Mouse (Mus musculus) embryonic facial prominence, embryonic 15.5 days (tissue): ENCODE data around the gene Irf4. TPM values are rescaled to one million over a fixed set of nuclear protein-coding genes. Genes with fewer than 3 reads are reported as not detected.

Source experiments
- ATAC-seq: fragments of 200-750 bp; cut with Nextera tagmentation; 2 replicates; pipeline ENCODE4 v1.8.0; 2017; ENCODE audit warnings: low read depth, moderate TSS enrichment; ENCODE audit not compliant: insufficient number of reproducible peaks, low FRiP score, low TSS enrichment
- H3K27ac ChIP-seq: fragments of 300-500 bp; sonication (generic); replicated peaks from 2 replicates; pipeline ENCODE4 v1.5.1; 2015; ENCODE audit warnings: mild to moderate bottlenecking, inconsistent platforms
- H3K27me3 ChIP-seq: fragments of 300-500 bp; sonication (generic); 2 replicates; pipeline ENCODE4 v1.6.1; 2015; ENCODE audit warnings: inconsistent platforms
- H3K36me3 ChIP-seq: fragments of 300-500 bp; sonication (generic); 2 replicates; pipeline ENCODE4 v1.6.1; 2015; ENCODE audit warnings: mild to moderate bottlenecking, inconsistent platforms
- H3K4me1 ChIP-seq: fragments of 300-500 bp; sonication (generic); 2 replicates; pipeline ENCODE4 v1.6.1; 2015; ENCODE audit warnings: inconsistent platforms
- H3K4me2 ChIP-seq: fragments of 300-500 bp; sonication (generic); replicated peaks from 2 replicates; pipeline ENCODE4 v1.6.1; 2015; ENCODE audit warnings: mild to moderate bottlenecking, inconsistent platforms
- H3K4me3 ChIP-seq: fragments of 300-500 bp; sonication (generic); replicated peaks from 2 replicates; pipeline ENCODE4 v1.5.1; 2015; ENCODE audit warnings: mild to moderate bottlenecking, inconsistent platforms
- H3K9ac ChIP-seq: fragments of 300-500 bp; sonication (generic); 2 replicates; pipeline ENCODE4 v1.6.1; 2015; ENCODE audit warnings: inconsistent platforms
- H3K9me3 ChIP-seq: fragments of 300-500 bp; sonication (generic); replicated peaks from 2 replicates; pipeline ENCODE4 v1.6.1; 2016; ENCODE audit warnings: inconsistent platforms
- WGBS: fragments of 180-500 bp; shearing (Covaris S2); methylation state at CpG from one replicate; pipeline ENCODE4 v1.1.7; 2015; 5-methylcytosine and 5-hydroxymethylcytosine counted together
- polyA plus RNA-seq: library from polyadenylated mRNA; unstranded; fragments of >200 nt; fragmentation: Nextera tagmentation; extraction: Ambion mirVana; gene quantifications from 2 replicates; pipeline ENCODE4 v1.2.1, GENCODE M21; 2015

Irf4 gene
- polyA plus RNA-seq, 1 experiment from 2014 or later = 0.20 TPM

- no peaks in the 10 kb centered on the region for H3K36me3 ChIP-seq
- H3K4me2 ChIP-seq = no peak overlapping the region
- peaks cover 11% of the 10 kb centered on the region; the same call in 1 of the 2 replicates for H3K4me1 ChIP-seq
- H3K4me3 ChIP-seq = no peak overlapping the region
- H3K27ac ChIP-seq = no peak overlapping the region
- no peaks in the 10 kb centered on the region for H3K27me3 ChIP-seq
- WGBS = 44% methylated on average over 5 of the region's 5 CpGs
- ATAC-seq = no peak
- H3K9me3 ChIP-seq = no peaks in the 10 kb centered on the region
- no peak overlapping the region for H3K9ac ChIP-seq
These were observed 25.8 kb upstream of the Irf4 start for GRCm38 (mm10) chr13:30723258-30723657.

DNA sequence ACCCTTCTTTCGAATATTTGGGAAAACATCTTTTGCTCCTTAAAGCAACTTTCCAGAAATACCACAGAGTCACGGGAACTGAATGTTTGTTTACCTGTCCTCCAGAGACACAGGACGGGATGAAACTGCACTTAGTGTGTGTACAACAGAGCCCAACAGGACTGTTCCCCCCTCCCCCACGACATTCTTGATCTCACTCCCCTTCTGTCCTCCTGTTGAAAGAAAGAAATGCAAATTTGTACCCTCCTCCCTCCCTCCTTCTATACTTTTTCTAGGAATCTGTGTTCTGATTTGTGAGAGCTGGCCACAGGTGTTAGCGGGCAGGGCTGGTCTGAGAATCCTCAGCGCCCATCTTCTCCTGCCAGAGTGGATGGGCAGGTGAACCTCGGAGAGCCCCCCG, 25.2 kb upstream of the Irf4 start:
- ATAC-seq = no peak
- Histone ChIP-seq H3K27me3 (no peaks in the 10 kb centered on the region), H3K36me3 (no peaks in the 10 kb centered on the region), H3K4me1 (peaks cover 11% of the 10 kb centered on the region; the same call in 1 of the 2 replicates), H3K4me2 (no peak overlapping the region), H3K9ac (no peak overlapping the region), H3K9me3 (no peaks in the 10 kb centered on the region), H3K4me3 (no peak overlapping the region), H3K27ac (no peak overlapping the region)
- WGBS = 60% methylated on average over 8 of the region's 8 CpGs

- ATAC-seq = no peak
- WGBS = 25% methylated on average over 7 of the region's 7 CpGs
- no peak overlapping the region for H3K4me3 ChIP-seq
- no peak overlapping the region for H3K27ac ChIP-seq
- no peak overlapping the region for H3K4me2 ChIP-seq
- H3K9ac ChIP-seq = no peak overlapping the region
- H3K27me3 ChIP-seq = no peaks in the 10 kb centered on the region
- H3K4me1 ChIP-seq = peaks cover 11% of the 10 kb centered on the region; the same call in 1 of the 2 replicates
- H3K9me3 ChIP-seq = no peaks in the 10 kb centered on the region
- no peaks in the 10 kb centered on the region for H3K36me3 ChIP-seq
These were observed 24.2 kb upstream of the Irf4 start for GRCm38 (mm10) chr13:30724691-30725271.

GRCm38 (mm10) chr13:30726879-30727278, 22.1 kb upstream of the Irf4 start:
- ATAC-seq = no peak

DNA sequence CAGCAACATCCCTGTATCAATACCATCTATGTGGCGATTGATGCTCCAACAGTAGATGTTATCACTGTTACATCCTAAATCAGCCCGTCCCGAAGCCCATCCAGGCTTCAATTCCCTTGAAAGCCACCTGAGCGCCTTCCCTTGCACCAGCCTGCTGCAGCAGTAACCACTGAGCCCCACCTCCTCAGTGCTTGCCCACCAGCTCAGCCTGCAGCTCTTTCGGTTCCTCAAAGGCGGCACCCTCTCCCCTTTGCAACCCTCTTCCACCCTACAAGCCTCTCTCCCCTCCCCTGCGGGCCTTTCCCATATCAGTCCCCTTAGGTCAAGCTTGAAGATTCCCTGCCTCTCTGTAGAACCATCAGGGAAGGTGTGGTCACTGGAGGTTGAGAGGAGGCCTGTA, 20.9 kb upstream of the Irf4 start:
- ATAC-seq = no peak
- Histone ChIP-seq H3K36me3 (no peaks in the 10 kb centered on the region), H3K9ac (no peak overlapping the region), H3K27ac (no peak overlapping the region), H3K4me2 (no peak overlapping the region), H3K27me3 (no peaks in the 10 kb centered on the region), H3K9me3 (no peaks in the 10 kb centered on the region), H3K4me1 (peaks cover 7% of the 10 kb centered on the region; the same call in 1 of the 2 replicates), H3K4me3 (no peak overlapping the region)
- 88% methylated on average over 7 of the region's 7 CpGs for WGBS

More at GRCm38 (mm10) chr13:30726879-30727278, 22.1 kb upstream of the Irf4 start:
- H3K4me3 ChIP-seq = no peak overlapping the region
- no peaks in the 10 kb centered on the region for H3K36me3 ChIP-seq
- H3K4me2 ChIP-seq = no peak overlapping the region
- H3K4me1 ChIP-seq = peaks cover 11% of the 10 kb centered on the region; the same call in 1 of the 2 replicates
- no peak overlapping the region for H3K27ac ChIP-seq
- H3K27me3 ChIP-seq = no peaks in the 10 kb centered on the region
- H3K9me3 ChIP-seq = no peaks in the 10 kb centered on the region
- H3K9ac ChIP-seq = no peak overlapping the region
- 83% methylated on average over 4 of the region's 4 CpGs for WGBS

DNA sequence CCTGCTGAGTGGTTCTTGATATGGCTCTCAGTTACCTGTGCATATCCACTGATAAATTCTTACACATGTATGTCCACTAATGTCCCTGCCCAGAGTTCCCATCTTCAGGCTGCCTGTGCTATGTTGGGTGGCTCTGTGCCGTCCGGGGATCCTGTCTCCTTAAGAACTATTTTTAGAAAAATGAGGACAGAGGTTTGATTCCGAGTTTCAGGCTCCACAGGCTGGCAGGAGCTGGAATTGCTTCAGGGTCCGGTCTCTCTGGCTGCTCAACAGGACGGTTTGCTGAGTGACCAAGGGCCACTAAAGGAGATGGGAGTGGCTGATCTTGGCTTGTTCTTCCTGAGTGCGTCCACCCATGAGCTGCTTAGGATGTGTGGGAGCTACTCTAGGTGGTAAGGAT, 19.8 kb upstream of the Irf4 start:
- H3K9ac ChIP-seq = no peak overlapping the region
- H3K36me3 ChIP-seq = no peaks in the 10 kb centered on the region
- WGBS = 33% methylated on average over 6 of the region's 6 CpGs
- H3K4me1 ChIP-seq = peaks cover 7% of the 10 kb centered on the region; the same call in 1 of the 2 replicates
- no peak overlapping the region for H3K4me2 ChIP-seq
- no peaks in the 10 kb centered on the region for H3K9me3 ChIP-seq
- no peak for ATAC-seq
- no peaks in the 10 kb centered on the region for H3K27me3 ChIP-seq
- no peak overlapping the region for H3K4me3 ChIP-seq
- no peak overlapping the region for H3K27ac ChIP-seq

- Histone ChIP-seq H3K4me3 (no peak overlapping the region), H3K9ac (no peak overlapping the region), H3K27ac (no peak overlapping the region), H3K4me2 (no peak overlapping the region), H3K4me1 (peaks cover 1% of the 10 kb centered on the region; the same call in 1 of the 2 replicates), H3K36me3 (no peaks in the 10 kb centered on the region), H3K27me3 (no peaks in the 10 kb centered on the region), H3K9me3 (no peaks in the 10 kb centered on the region)
- 84% methylated on average over 15 of the region's 15 CpGs for WGBS
- ATAC-seq = no peak
These were observed 18.8 kb upstream of the Irf4 start for GRCm38 (mm10) chr13:30730104-30730793.

GRCm38 (mm10) chr13:30732709-30733445, 16.1 kb upstream of the Irf4 start:
- Histone ChIP-seq H3K4me2 (no peak overlapping the region), H3K9ac (no peak overlapping the region), H3K36me3 (no peaks in the 10 kb centered on the region), H3K27me3 (no peaks in the 10 kb centered on the region), H3K27ac (no peak overlapping the region), H3K9me3 (no peaks in the 10 kb centered on the region), H3K4me1 (no peaks in the 10 kb centered on the region), H3K4me3 (no peak overlapping the region)
- no peak for ATAC-seq
- WGBS = 75% methylated on average over 11 of the region's 11 CpGs

GRCm38 (mm10) chr13:30736721-30737120, 12.3 kb upstream of the Irf4 start:
- H3K27me3 ChIP-seq = no peaks in the 10 kb centered on the region
- H3K9me3 ChIP-seq = no peaks in the 10 kb centered on the region
- no peak overlapping the region for H3K27ac ChIP-seq
- WGBS = 82% methylated on average over 5 of the region's 5 CpGs
- no peak overlapping the region for H3K9ac ChIP-seq
- no peak overlapping the region for H3K4me3 ChIP-seq
- H3K4me1 ChIP-seq = no peaks in the 10 kb centered on the region
- ATAC-seq = no peak
- H3K36me3 ChIP-seq = no peaks in the 10 kb centered on the region
- H3K4me2 ChIP-seq = no peak overlapping the region

DNA sequence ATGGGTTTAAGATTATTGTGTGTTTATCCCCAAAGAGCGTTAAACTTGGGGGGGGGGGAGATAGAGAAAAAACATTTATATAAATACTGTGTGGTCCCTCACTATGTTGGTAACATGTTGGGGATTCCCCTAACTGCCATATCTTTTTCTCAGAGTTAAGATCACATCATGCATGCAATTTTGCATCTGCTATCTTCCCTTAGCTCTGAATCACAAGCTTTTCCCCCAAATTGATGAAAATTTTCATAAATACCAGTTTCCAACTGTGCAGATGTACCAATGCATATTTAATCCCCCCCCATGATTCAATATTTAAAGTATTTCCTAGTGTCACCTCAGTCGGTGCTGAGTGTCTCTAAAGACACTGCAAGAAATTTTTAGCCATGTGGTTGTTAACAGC, 11.8 kb upstream of the Irf4 start:
- no peak overlapping the region for H3K9ac ChIP-seq
- ATAC-seq = no peak
- H3K36me3 ChIP-seq = no peaks in the 10 kb centered on the region
- no peak overlapping the region for H3K4me2 ChIP-seq
- no peaks in the 10 kb centered on the region for H3K9me3 ChIP-seq
- no peak overlapping the region for H3K4me3 ChIP-seq
- H3K4me1 ChIP-seq = no peaks in the 10 kb centered on the region
- WGBS = 81% methylated on average over 2 of the region's 2 CpGs
- no peaks in the 10 kb centered on the region for H3K27me3 ChIP-seq
- no peak overlapping the region for H3K27ac ChIP-seq

DNA sequence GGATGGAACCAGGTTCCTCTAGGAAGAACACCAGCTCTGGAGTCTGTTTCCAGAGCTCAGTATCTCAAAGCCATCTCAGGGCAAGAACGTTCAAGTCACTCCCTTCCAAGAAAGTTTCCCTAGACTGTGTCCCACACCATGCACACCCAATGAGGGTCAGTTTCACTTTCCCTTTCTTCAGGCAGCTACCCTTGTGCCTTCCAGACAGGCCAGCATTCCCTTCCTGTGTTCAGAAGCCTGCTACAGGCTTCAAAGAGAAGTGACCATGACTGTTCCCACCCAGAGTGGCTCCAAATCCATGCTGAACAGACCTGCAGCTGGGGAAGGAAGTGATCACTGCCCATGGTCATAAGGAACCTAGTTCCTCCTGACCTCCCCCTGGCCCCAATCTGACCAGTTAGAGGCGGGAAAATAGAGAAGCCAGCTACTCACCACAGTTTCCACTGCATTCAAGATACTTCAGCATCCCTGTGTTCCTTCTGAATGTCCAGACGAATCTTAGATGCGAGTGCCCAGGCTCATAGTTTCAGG, 10.7 kb upstream of the Irf4 start:
- Histone ChIP-seq H3K4me1 (no peaks in the 10 kb centered on the region), H3K4me2 (no peak overlapping the region), H3K36me3 (no peaks in the 10 kb centered on the region), H3K27ac (no peak overlapping the region), H3K9me3 (no peaks in the 10 kb centered on the region), H3K9ac (no peak overlapping the region), H3K4me3 (no peak overlapping the region), H3K27me3 (no peaks in the 10 kb centered on the region)
- WGBS = 79% methylated on average over 4 of the region's 4 CpGs
- no peak for ATAC-seq
